Mouse (Mus musculus) left cerebral cortex, adult 2 months (tissue): Measurements from ENCODE around the gene Fam110a. TPM values are rescaled to one million over a fixed set of nuclear protein-coding genes. Genes with fewer than 3 reads are reported as not detected.

Source experiments
- DNase-seq, 2 experiments: peaks; one replicate each; pipeline ENCODE4 v3.0.0; 2021 to 2022; ENCODE audit warnings: low spot score in 2 of 2, mixed read lengths in 1 of 2; ENCODE audit errors: extremely low spot score in 1 of 2
- H3K27ac ChIP-seq: fragments of 200-600 bp; 2 replicates; pipeline ENCODE4 v1.8.1; 2022
- H3K4me3 ChIP-seq: fragments of 200-600 bp; 2 replicates; pipeline ENCODE4 v1.8.1; 2022
- CTCF ChIP-seq: fragments of 200-600 bp; IDR thresholded peaks from 2 replicates; pipeline ENCODE4 v1.8.1; 2022; ENCODE audit warnings: antibody characterized with exemption, mild to moderate bottlenecking, moderate library complexity
- intact Hi-C: fragments of 180-260 bp; cut with DNase I; formaldehyde crosslinking; loops from one replicate; pipeline ENCODE4 v1.15.1; 2025
- total RNA-seq, 2 experiments: library from RNA; stranded (reverse); gene quantifications; 2 replicates each; pipeline ENCODE4 v1.2.3; 2021

Fam110a gene
- total RNA-seq, 2 experiments from 2014 or later, result 6.6 to 6.7 TPM

GRCm38 (mm10) chr2:151967792-151968191, 12.2 kb downstream of the Fam110a start:
- H3K27ac ChIP-seq, result no peak overlapping the region

GRCm38 (mm10) chr2:151967176-151967750, 12.8 kb downstream of the Fam110a start:
- TF ChIP-seq CTCF, result no peak
- Histone ChIP-seq H3K4me3 (no peak overlapping the region), H3K27ac (no peak overlapping the region)
- intact Hi-C loops, result no loop called here
- no peak for DNase-seq

More at GRCm38 (mm10) chr2:151967792-151968191, 12.2 kb downstream of the Fam110a start:
- no peak overlapping the region for H3K4me3 ChIP-seq
- intact Hi-C loops, result no loop called here
- no peak for TF ChIP-seq CTCF
- DNase-seq, result no peak

- intact Hi-C loops, result no loop called here
- no peak overlapping the region for H3K27ac ChIP-seq
- TF ChIP-seq CTCF, result no peak
- H3K4me3 ChIP-seq, result no peak overlapping the region
- no peak for DNase-seq
Measured at GRCm38 (mm10) chr2:151964052-151964451, 16.0 kb downstream of the Fam110a start.

GRCm38 (mm10) chr2:151963319-151963718, 16.7 kb downstream of the Fam110a start:
- intact Hi-C loops, result no loop called here
- no peak overlapping the region for H3K27ac ChIP-seq
- H3K4me3 ChIP-seq, result no peak overlapping the region
- no peak for TF ChIP-seq CTCF
- DNase-seq, result no peak

GRCm38 (mm10) chr2:151962474-151962873, 17.5 kb downstream of the Fam110a start:
- TF ChIP-seq CTCF, result no peak; the same call in 1 of the 2 replicates
- peak; percentile 72 to 82 for DNase-seq
- Histone ChIP-seq H3K4me3 (no peak overlapping the region), H3K27ac (peak overlapping the region; percentile 30; the same call in 1 of the 2 replicates)
- intact Hi-C loops, result no loop called here

- H3K27ac ChIP-seq, result peak overlapping the region; percentile 24; the same call in 1 of the 2 replicates
- intact Hi-C loops, result no loop called here
- H3K4me3 ChIP-seq, result no peak overlapping the region
- TF ChIP-seq CTCF, result no peak
- DNase-seq, result no peak
Measured at GRCm38 (mm10) chr2:151961284-151962196, 18.5 kb downstream of the Fam110a start.

- TF ChIP-seq CTCF, result no peak
- intact Hi-C loops, result no loop called here
- no peak overlapping the region for H3K4me3 ChIP-seq
- no peak overlapping the region for H3K27ac ChIP-seq
- no peak for DNase-seq
Measured at GRCm38 (mm10) chr2:151959274-151959673, 20.7 kb downstream of the Fam110a start.

GRCm38 (mm10) chr2:151956500-151957137, 23.4 kb downstream of the Fam110a start:
- intact Hi-C loops, result no loop called here
- Histone ChIP-seq H3K27ac (no peak overlapping the region), H3K4me3 (no peak overlapping the region)
- TF ChIP-seq CTCF, result no peak
- DNase-seq, result no peak

GRCm38 (mm10) chr2:151953665-151954064, 26.4 kb downstream of the Fam110a start:
- no peak overlapping the region for H3K27ac ChIP-seq
- no peak for DNase-seq
- no peak overlapping the region for H3K4me3 ChIP-seq
- intact Hi-C loops, result no loop called here
- TF ChIP-seq CTCF, result no peak

GRCm38 (mm10) chr2:151949082-151949774, 30.8 kb downstream of the Fam110a start:
- intact Hi-C loops, result no loop called here
- Histone ChIP-seq H3K27ac (no peak overlapping the region), H3K4me3 (no peak overlapping the region)
- no peak for DNase-seq
- no peak for TF ChIP-seq CTCF

- DNase-seq, result no peak
- no peak overlapping the region for H3K27ac ChIP-seq
- no peak overlapping the region for H3K4me3 ChIP-seq
- TF ChIP-seq CTCF, result no peak
- intact Hi-C loops, result no loop called here
Measured at GRCm38 (mm10) chr2:151948311-151948710, 31.7 kb downstream of the Fam110a start.
